Mouse (Mus musculus) CD4-positive naive resting alpha-beta T cell, adult 57 days (primary cell): ENCODE results near the gene Epn1. TPM values are rescaled to one million over a fixed set of nuclear protein-coding genes. Genes with fewer than 3 reads are reported as not detected.

Source experiments
- total RNA-seq: library from RNA; stranded (reverse); gene quantifications from one replicate; pipeline ENCODE4 v1.2.4, GENCODE M21; 2023

Epn1 gene
- 110 TPM for total RNA-seq

DNA sequence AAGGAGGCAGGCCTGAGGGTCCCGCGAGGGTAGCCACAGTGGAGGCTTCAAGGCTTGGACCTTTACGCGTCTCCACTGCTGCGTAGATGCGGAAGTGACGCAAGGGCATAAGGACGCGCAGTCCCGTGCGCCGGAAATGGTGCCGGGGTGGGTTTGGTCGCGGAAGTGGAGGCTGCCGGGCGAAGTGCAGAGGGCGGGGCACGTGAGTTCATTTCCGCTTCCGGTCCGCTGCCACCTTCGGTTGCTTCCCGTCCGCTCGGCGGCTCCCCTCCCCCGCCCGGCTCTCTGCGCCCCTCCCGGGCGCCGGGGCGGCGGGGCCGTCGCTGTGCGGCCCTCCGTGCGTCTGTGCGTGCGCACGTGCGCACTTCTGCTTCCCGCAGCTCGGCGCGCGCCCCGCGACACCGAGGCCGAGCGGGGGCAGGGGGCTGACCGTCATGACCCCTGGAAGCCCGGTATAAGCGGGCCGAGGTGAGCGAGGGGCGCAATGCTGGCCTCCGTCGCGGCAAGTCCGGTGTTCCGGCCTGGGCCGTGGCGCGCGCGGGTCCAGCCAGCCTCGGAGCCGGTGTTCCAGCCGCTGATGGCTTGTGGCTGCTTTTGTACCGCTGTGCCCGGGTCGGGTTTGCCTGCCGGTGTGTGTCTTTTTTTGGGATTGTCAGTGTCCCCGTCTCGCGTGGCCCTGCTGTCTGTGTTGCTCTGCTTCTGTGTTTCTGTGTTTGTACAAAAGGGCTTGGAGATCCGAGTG is at the start of gene Epn1:
Gene Epn1, plus strand, starts transcription at position 226 of the 742 bp plus-strand sequence.

DNA sequence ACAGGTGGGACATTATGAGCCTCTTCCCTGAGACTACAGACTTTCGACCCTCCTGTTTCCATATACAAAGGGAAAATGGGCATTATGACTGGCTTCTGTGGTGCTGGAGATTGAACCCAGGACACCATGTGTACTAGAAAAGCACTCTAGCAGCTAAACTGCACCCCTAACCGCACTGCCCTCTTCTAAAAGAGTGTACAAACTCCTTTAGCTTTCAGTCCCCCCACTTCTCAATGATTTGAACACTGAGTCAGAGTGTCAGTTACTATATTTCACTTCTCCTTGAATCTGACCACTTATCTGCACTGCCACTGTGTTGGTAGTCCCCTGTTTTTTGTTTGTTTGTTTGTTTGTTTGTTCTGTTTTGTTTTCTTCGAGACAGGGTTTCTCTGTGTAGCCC is 46.2 kb upstream of the Epn1 start, which contains the start of gene 4632433K11Rik:
Gene 4632433K11Rik, plus strand, starts transcription at position 301 of the 400 bp plus-strand sequence.

DNA sequence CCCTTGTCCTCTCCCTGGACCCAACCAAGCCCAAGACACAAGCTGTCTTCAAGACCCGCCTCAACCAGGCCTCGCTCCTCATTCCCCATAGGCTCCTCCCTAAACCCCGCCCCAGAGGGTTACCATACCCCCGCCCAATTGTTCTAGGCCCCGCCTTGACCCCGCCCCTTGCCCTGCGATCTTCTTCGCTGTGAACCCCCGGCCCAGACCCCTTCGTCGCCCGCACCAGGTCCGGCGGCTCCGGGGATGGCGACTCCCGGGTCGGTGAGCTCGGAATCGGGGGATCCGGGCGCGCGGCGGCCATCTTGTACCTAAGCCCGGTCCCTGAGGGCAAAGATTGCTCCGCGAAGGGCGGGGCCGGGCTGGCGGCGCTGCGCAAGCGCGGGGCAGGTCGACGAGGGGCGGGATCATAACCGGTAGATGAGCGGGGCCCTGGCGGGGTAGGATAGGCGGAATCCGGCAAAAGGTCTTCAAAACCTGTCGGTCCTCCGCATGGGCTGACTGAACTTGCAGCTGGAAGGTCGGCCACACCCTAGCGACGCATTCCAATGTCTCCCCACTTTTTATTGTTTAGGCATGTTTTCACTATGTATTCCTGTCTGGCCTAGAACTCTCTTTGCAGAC is 41.8 kb upstream of the Epn1 start, which contains the start of gene Zfp784:
Gene Zfp784, minus strand, starts transcription at position 338 of the 624 bp plus-strand sequence.

DNA sequence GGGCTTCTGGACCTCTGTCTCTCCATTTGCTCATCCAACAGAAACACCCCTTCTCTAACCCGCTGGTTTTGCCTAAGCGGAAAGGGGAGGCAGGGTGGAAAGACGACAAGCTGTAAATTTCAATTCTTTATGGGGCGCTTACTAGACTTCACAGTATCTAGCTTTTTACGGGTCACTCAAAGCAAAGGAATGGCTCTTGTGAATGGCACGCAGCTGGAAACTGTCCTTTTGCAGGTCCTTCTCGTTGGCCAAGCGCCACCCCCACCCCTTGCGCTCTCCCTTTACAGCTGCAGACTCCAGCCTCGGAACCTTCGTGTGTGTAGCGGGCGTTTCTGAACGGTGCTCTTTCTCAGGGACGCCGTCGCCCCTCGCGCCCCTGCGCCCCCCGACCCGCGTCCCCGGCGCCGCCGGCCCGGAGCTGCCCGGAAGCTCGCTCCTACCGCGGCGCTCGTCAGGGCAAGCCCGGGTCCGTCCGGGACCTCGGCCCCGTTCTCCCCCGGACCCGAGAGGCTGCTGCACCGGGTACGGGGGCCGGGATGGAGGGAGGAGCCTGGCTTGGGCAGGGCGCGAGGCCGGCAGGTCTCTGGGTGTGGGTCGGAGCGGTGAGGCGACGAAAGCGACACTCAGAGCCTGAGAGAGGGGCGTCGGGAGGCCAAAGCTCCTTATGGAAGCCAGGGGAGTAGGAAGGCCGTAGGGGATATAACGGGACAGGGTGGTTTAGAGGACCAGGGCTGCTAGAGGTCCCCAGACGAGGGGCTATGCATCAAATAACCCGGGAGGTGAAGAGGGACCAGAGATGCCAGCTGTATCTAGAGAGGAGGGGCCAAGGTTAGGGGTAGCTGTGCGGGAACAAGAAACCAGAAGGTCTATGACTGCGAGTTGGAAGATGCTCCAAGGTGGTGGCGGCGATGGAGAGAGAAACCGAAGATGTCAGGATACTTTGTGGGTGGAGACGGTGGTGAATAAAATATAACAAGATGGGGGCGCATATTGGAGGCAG is 28.5 kb upstream of the Epn1 start, which contains the start of gene Zfp580:
Gene Zfp580, plus strand, starts transcription at position 346 of the 1,000 bp plus-strand sequence.

DNA sequence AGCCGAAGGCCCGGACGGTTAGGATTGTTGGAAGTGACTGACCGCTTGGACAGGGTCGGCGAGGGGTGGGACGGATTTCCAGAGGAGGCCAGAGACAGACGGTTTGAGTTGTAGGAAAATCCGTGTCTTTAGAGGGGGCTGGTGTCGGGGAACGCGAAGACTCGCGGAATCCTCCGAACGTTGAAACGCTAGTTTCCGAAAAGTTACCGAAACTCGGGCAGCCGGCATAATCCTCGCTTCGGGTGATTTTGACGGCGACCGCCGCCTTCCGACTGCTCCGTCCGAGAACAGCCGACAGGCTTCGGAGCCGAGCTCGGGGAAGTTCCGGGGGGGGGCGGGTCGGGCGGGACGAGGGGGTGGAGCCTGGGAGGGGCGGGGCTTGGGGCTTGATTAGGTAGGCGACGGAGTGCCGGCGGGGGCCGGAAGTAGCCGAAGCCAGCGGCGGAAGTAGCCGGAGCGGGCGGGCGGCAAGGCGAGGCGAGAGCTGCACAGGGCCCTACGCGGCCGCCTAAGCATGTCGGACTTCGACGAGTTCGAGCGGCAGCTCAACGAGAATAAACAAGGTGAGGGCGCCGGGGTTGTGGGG is 18.2 kb upstream of the Epn1 start, which contains the start of gene U2af2:
Gene U2af2, plus strand, starts transcription at position 370 of the 586 bp plus-strand sequence.

DNA sequence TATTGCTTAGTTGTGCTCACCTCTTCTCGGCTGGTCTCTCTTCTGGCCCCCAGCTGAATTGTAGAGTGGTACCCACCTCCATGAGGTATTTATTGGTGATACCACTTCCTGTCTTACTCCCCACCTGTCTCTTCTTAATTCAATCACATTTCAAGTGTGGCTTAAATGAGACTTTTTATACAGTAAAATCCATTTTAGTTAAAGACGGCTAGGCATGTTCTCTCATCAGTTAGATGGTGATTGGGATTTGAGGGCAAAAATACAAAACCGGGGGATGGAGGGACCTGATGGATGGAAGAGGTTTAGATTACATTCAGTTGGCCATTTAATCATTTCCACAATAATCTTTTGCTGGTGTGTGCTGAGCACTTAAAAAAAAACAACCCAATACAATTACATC is 36.8 kb downstream of the Epn1 start, which contains the start of gene Rfpl4:
Gene Rfpl4, minus strand, starts transcription at position 101 of the 400 bp plus-strand sequence.

DNA sequence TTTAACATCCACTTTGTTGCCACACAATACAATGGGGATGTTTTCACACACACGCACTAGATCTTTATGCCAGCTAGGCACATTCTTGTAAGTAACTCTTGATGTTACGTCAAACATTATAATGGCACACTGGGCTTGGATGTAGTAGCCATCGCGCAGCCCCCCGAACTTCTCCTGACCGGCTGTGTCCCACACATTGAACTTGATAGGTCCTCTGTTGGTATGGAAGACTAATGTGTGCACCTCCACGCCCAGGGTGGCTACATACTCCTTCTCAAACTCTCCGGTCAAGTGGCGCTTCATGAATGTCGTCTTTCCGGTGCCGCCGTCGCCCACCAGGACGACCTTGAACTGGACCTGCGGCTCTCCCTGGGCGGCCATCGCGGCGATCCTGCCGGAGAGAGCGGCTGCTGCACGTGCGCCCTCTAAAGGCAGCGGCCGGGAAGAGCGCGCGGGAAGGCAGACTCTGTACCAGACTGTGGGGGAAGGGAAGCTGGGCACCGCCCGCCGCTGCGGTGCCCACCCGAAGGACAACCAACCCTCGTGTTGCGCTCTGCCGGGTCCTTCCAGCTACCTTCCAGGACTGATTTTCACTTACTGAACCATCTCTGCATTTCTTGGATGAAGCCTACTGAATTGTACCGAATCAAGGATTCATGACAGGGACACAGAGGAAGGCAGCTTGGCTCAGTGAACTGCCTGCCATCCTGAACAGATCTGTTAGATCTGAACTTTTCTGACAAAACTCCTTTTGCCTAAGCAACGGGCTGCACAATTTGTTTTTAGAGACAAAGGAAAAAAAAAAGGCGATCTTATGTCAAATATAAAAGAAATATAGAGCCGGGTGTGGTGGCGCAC is 45.7 kb downstream of the Epn1 start, which contains the start of gene Rasl2-9:
Gene Rasl2-9, minus strand, starts transcription at position 402 of the 858 bp plus-strand sequence.

Other genes starting within 250 kb of the Epn1 start
- gene Shisa7, start 235.5 kb upstream of the Epn1 start, total RNA-seq = 2.3 TPM
- gene Isoc2b, start 210.0 kb upstream of the Epn1 start, total RNA-seq = 9.7 TPM
- gene Isoc2a, start 203.1 kb upstream of the Epn1 start, total RNA-seq = 13.4 TPM
- gene Gm36210, start 173.7 kb upstream of the Epn1 start, total RNA-seq = not detected
- 35.2 TPM for gene Zfp628, start 165.0 kb upstream of the Epn1 start, total RNA-seq
- 13.9 TPM for gene Nat14, start 158.2 kb upstream of the Epn1 start, total RNA-seq
- gene Ssc5d, start 154.4 kb upstream of the Epn1 start, total RNA-seq = 0.47 TPM
- gene Sbk2, start 115.8 kb upstream of the Epn1 start, total RNA-seq = not detected
- not detected for gene Sbk3, start 109.1 kb upstream of the Epn1 start, total RNA-seq
- 34.3 TPM for gene Zfp579, start 84.1 kb upstream of the Epn1 start, total RNA-seq
- gene Zfp524, start 65.8 kb upstream of the Epn1 start, total RNA-seq = 14.7 TPM
- gene Fiz1, start 65.5 kb upstream of the Epn1 start, total RNA-seq = 47.3 TPM
- gene Gm44973, start 64.7 kb upstream of the Epn1 start, total RNA-seq = not detected
- 57.5 TPM for gene Zfp865, start 59.9 kb upstream of the Epn1 start, total RNA-seq
- 0.44 TPM for gene Ccdc106, start 59.7 kb upstream of the Epn1 start, total RNA-seq
- gene 4632433K11Rik, start 46.1 kb upstream of the Epn1 start, total RNA-seq = not detected
- 7.4 TPM for gene Zfp784, start 41.8 kb upstream of the Epn1 start, total RNA-seq
- gene Zfp580, start 28.7 kb upstream of the Epn1 start, total RNA-seq = 2.9 TPM
- 436 TPM for gene U2af2, start 18.1 kb upstream of the Epn1 start, total RNA-seq
- gene Rfpl4, start 36.7 kb downstream of the Epn1 start, total RNA-seq = not detected
- gene Rasl2-9, start 45.7 kb downstream of the Epn1 start, total RNA-seq = not detected
- gene Vmn1r55, start 69.4 kb downstream of the Epn1 start, total RNA-seq = not detected
- not detected for gene Vmn1r56, start 116.5 kb downstream of the Epn1 start, total RNA-seq
- not detected for gene Vmn1r57, start 138.3 kb downstream of the Epn1 start, total RNA-seq